Mouse (Mus musculus) midbrain, embryonic 15.5 days (tissue): ENCODE data around the gene Lcn2. TPM values are rescaled to one million over a fixed set of nuclear protein-coding genes. Genes with fewer than 3 reads are reported as not detected.

ENCODE experiments used
- ATAC-seq: fragments of 200-750 bp; cut with Nextera tagmentation; replicated peaks from 2 replicates; pipeline ENCODE4 v1.8.0; 2017; ENCODE audit warnings: moderate TSS enrichment
- H3K27ac ChIP-seq: fragments of 300-500 bp; sonication (generic); 2 replicates; pipeline ENCODE4 v1.5.1; 2015; ENCODE audit warnings: mild to moderate bottlenecking, inconsistent platforms
- H3K27me3 ChIP-seq: fragments of 300-500 bp; sonication (generic); replicated peaks from 2 replicates; pipeline ENCODE4 v1.6.1; 2015; ENCODE audit warnings: inconsistent platforms
- H3K36me3 ChIP-seq: fragments of 300-500 bp; sonication (generic); replicated peaks from 2 replicates; pipeline ENCODE4 v1.6.1; 2015; ENCODE audit warnings: inconsistent platforms
- H3K4me1 ChIP-seq: fragments of 300-500 bp; sonication (generic); 2 replicates; pipeline ENCODE4 v1.6.1; 2015; ENCODE audit warnings: inconsistent platforms
- H3K4me2 ChIP-seq: fragments of 300-500 bp; sonication (generic); 2 replicates; pipeline ENCODE4 v1.6.1; 2015; ENCODE audit warnings: inconsistent platforms, mild to moderate bottlenecking, moderate library complexity
- H3K4me3 ChIP-seq: fragments of 300-500 bp; sonication (generic); 2 replicates; pipeline ENCODE4 v1.5.1; 2015; ENCODE audit warnings: mild to moderate bottlenecking, inconsistent platforms
- H3K9ac ChIP-seq: fragments of 300-500 bp; sonication (generic); 2 replicates; pipeline ENCODE4 v1.6.1; 2015; ENCODE audit warnings: mild to moderate bottlenecking, inconsistent platforms
- H3K9me3 ChIP-seq: fragments of 300-500 bp; sonication (generic); 2 replicates; pipeline ENCODE4 v1.6.1; 2016; ENCODE audit warnings: inconsistent platforms
- WGBS: fragments of 180-500 bp; shearing (Covaris S2); methylation state at CpG from one replicate; pipeline ENCODE4 v1.1.7; 2015; ENCODE audit warnings: mixed read lengths; 5-methylcytosine and 5-hydroxymethylcytosine counted together
- polyA plus RNA-seq: library from polyadenylated mRNA; unstranded; fragments of >200 nt; fragmentation: Nextera tagmentation; extraction: Ambion mirVana; gene quantifications from 2 replicates; pipeline ENCODE4 v1.2.1, GENCODE M21; 2015

The Lcn2 gene
- polyA plus RNA-seq, 1 experiment from 2014 or later = 0.44 TPM

- no peaks in the 10 kb centered on the region for H3K27me3 ChIP-seq
- 4% methylated on average over 14 of the region's 14 CpGs for WGBS
- H3K9me3 ChIP-seq = no peaks in the 10 kb centered on the region
- peak overlapping the region; percentile 38 for H3K4me3 ChIP-seq
- peak overlapping the region; percentile 46 for H3K9ac ChIP-seq
- peak overlapping the region; percentile 77 for H3K27ac ChIP-seq
- peak overlapping the region; percentile 56 for H3K4me2 ChIP-seq
- ATAC-seq = peak; percentile 77
- H3K4me1 ChIP-seq = peaks cover 39% of the 10 kb centered on the region
- H3K36me3 ChIP-seq = peaks cover 23% of the 10 kb centered on the region
Measured at GRCm38 (mm10) chr2:32423481-32424331, 35.7 kb upstream of the Lcn2 start.

GRCm38 (mm10) chr2:32421851-32422251 lies 33.8 kb upstream of the Lcn2 start:
- ATAC-seq = no peak
- Histone ChIP-seq H3K27me3 (no peaks in the 10 kb centered on the region), H3K27ac (no peak overlapping the region), H3K9ac (no peak overlapping the region), H3K4me3 (no peak overlapping the region), H3K4me2 (no peak overlapping the region), H3K4me1 (peaks cover 24% of the 10 kb centered on the region), H3K36me3 (peaks cover 41% of the 10 kb centered on the region), H3K9me3 (no peaks in the 10 kb centered on the region)
- 94% methylated on average over 6 of the region's 6 CpGs for WGBS

GRCm38 (mm10) chr2:32420647-32421046 lies 32.6 kb upstream of the Lcn2 start:
- H3K4me3 ChIP-seq = no peak overlapping the region
- no peak overlapping the region for H3K27ac ChIP-seq
- H3K27me3 ChIP-seq = no peaks in the 10 kb centered on the region
- no peak for ATAC-seq
- no peak overlapping the region for H3K4me2 ChIP-seq
- H3K36me3 ChIP-seq = peaks cover 51% of the 10 kb centered on the region
- H3K9me3 ChIP-seq = no peaks in the 10 kb centered on the region
- 85% methylated on average over 6 of the region's 6 CpGs for WGBS
- H3K9ac ChIP-seq = no peak overlapping the region
- H3K4me1 ChIP-seq = peaks cover 24% of the 10 kb centered on the region

DNA sequence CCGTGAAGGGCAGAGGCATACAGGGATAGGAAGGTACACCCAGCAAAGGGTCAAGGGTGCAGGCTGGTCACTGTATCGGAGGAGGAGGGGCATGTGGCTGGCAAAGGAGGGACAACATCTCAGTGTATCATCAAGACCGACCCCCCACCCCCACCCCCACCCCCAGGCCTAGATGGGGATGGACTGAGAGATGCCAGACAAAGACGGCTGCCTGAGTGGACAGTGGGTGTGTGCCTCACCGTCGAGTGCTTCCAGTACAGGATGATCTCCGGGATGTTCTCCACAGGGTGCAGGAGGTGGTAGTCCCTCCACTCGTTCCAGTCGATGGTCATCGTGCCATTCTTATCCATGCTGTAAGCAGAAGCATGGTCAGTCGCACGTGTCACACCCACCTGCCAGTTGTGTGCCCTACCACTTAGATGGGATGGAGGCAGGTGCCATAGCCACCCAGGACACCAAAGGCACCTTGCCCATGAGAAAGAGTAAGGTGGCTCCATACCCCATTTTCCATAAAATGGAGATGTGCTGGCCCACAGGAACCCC lies 32.1 kb upstream of the Lcn2 start:
- Histone ChIP-seq H3K9me3 (no peaks in the 10 kb centered on the region), H3K9ac (no peak overlapping the region), H3K27me3 (no peaks in the 10 kb centered on the region), H3K27ac (no peak overlapping the region), H3K4me1 (peaks cover 24% of the 10 kb centered on the region), H3K36me3 (peaks cover 56% of the 10 kb centered on the region), H3K4me3 (no peak overlapping the region), H3K4me2 (no peak overlapping the region)
- WGBS = 91% methylated on average over 12 of the region's 12 CpGs
- no peak for ATAC-seq

DNA sequence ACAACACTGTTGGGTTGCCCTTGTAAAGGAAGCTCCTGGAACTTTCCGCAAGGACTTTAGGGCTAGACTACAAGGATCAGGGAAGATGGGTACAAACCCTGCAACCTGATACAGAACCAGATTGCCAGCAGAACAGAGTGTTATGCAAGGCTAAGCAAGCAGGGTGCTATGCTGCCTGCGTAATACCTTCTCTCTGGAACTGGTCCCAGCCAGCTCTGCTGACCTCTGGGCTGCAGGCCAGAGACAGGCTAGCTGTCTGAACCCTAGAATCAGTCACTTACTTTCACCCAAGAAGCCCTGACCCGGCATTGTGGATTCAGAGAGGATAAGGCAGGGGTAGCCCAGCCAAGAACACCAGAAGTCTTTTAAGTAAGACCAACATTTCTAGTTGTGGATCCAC lies 31.3 kb upstream of the Lcn2 start:
- Histone ChIP-seq H3K27ac (no peak overlapping the region), H3K27me3 (no peaks in the 10 kb centered on the region), H3K4me1 (peaks cover 17% of the 10 kb centered on the region), H3K9ac (no peak overlapping the region), H3K4me2 (no peak overlapping the region), H3K9me3 (no peaks in the 10 kb centered on the region), H3K36me3 (peaks cover 60% of the 10 kb centered on the region), H3K4me3 (no peak overlapping the region)
- WGBS = 95% methylated on average over 3 of the region's 3 CpGs
- no peak for ATAC-seq

DNA sequence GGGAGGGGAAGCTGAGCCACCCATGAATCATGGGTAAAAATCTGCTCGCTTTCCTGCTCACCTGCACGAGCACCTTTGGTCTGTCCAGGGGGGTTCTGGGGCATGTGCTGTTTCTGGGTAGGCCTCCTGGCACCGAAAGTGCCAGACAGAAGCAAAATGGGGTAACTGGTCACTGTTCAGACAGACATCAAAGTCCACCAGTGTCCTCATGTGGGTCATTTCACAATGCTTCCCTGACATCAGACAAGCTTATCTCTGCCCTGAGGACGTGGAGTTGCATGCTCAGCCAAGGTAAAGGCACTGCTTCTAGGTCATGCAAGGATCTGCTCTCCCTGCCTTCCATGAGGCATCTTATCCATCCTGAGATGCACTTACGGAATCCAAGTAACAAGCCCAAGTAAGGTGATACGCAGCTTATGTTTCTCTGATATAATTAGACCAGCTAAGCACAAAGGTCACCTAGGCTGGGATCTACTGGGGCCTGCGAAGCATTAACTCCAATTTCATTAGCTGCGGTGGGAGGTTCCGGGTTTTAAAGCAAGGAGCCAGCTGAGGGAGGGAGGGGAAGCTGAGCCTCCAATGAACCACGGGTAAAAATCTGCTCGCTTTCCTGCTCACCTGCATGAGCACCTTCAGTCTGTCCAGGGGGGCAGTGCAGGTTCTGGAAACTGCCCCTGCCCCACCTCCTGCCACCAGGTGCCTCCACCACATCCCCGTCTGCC lies 30.5 kb upstream of the Lcn2 start:
- Histone ChIP-seq H3K27me3 (no peaks in the 10 kb centered on the region), H3K9ac (no peak overlapping the region), H3K36me3 (peaks cover 63% of the 10 kb centered on the region), H3K4me3 (no peak overlapping the region), H3K4me1 (peaks cover 10% of the 10 kb centered on the region), H3K9me3 (no peaks in the 10 kb centered on the region), H3K4me2 (no peak overlapping the region), H3K27ac (no peak overlapping the region)
- ATAC-seq = no peak
- 89% methylated on average over 12 of the region's 12 CpGs for WGBS

- H3K27ac ChIP-seq = no peak overlapping the region
- no peaks in the 10 kb centered on the region for H3K9me3 ChIP-seq
- H3K9ac ChIP-seq = no peak overlapping the region
- H3K4me1 ChIP-seq = no peaks in the 10 kb centered on the region
- no peak for ATAC-seq
- no peak overlapping the region for H3K4me2 ChIP-seq
- H3K36me3 ChIP-seq = peaks cover 63% of the 10 kb centered on the region
- no peaks in the 10 kb centered on the region for H3K27me3 ChIP-seq
- H3K4me3 ChIP-seq = no peak overlapping the region
- WGBS = 94% methylated on average over 8 of the region's 8 CpGs
Measured at GRCm38 (mm10) chr2:32417486-32417885, 29.4 kb upstream of the Lcn2 start.

DNA sequence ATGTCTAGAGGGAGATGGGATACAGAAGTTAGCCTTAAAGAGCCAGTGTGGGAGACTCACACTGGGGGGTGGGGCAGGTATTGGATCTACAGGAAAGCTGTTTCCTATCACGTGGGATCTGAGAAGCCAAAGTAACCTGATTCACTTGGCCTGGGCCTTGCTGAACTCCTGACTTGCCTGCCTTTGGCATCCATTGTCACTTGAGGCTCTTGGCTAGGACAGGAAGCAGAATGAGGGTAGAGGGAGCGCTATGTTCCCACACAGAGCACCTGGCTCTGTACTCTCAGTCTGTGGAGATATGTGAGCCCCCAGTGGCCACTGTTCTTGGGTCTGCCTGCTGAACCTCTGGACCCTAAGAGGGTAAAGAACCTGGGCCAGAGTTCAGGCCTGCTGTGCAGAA lies 28.5 kb upstream of the Lcn2 start:
- H3K27me3 ChIP-seq = no peaks in the 10 kb centered on the region
- H3K9me3 ChIP-seq = no peaks in the 10 kb centered on the region
- H3K4me2 ChIP-seq = no peak overlapping the region
- H3K27ac ChIP-seq = no peak overlapping the region
- H3K9ac ChIP-seq = no peak overlapping the region
- 96% methylated on average over 2 of the region's 2 CpGs for WGBS
- H3K36me3 ChIP-seq = peaks cover 63% of the 10 kb centered on the region
- no peaks in the 10 kb centered on the region for H3K4me1 ChIP-seq
- H3K4me3 ChIP-seq = no peak overlapping the region
- no peak for ATAC-seq

DNA sequence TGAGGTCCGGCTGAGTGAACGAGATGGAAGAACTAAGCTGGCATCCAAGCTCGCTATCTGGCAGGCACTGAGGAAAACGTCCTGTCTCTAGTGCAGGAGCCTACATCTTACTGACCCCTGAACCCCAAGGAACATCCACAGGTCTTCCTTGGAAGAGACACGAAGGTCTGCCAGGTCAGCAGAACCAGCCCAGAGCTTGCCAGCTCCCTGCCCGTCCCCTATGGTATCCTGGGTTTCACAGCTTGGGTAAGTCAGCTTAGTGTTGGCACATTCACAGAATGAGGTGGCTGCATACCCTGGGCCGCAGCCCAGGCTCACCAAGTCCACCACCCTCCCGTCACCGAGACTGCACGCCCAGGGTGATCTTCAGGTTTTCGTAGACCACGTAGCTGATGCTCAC lies 27.7 kb upstream of the Lcn2 start:
- WGBS = 96% methylated on average over 12 of the region's 12 CpGs
- Histone ChIP-seq H3K27me3 (no peaks in the 10 kb centered on the region), H3K36me3 (peaks cover 60% of the 10 kb centered on the region), H3K4me1 (no peaks in the 10 kb centered on the region), H3K4me3 (no peak overlapping the region), H3K4me2 (no peak overlapping the region), H3K9me3 (no peaks in the 10 kb centered on the region), H3K9ac (no peak overlapping the region), H3K27ac (no peak overlapping the region)
- ATAC-seq = no peak

DNA sequence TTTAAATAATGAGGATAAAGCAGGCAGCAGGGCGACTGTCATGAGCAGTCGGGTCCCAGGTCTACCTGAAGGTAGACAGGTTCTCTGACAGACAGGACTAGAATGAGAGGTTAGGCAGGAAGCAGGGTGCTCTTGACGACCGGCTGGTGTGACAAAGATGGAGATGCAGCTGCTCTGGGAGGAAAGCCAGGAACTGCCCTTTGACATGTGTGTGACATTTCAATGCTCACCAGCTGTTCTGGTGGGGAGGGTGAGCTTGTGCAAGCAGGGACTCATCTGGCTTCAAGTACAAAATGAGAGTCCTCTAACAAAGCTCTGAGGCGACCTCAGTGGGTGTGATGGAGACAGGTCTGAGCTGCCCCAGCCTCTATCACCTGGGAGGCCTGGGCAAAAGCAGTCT lies 25.9 kb upstream of the Lcn2 start:
- Histone ChIP-seq H3K4me3 (no peak overlapping the region), H3K27ac (no peak overlapping the region), H3K4me2 (no peak overlapping the region), H3K36me3 (peaks cover 43% of the 10 kb centered on the region), H3K9me3 (no peaks in the 10 kb centered on the region), H3K4me1 (no peaks in the 10 kb centered on the region), H3K9ac (no peak overlapping the region), H3K27me3 (no peaks in the 10 kb centered on the region)
- 65% methylated on average over 5 of the region's 5 CpGs for WGBS
- ATAC-seq = no peak

DNA sequence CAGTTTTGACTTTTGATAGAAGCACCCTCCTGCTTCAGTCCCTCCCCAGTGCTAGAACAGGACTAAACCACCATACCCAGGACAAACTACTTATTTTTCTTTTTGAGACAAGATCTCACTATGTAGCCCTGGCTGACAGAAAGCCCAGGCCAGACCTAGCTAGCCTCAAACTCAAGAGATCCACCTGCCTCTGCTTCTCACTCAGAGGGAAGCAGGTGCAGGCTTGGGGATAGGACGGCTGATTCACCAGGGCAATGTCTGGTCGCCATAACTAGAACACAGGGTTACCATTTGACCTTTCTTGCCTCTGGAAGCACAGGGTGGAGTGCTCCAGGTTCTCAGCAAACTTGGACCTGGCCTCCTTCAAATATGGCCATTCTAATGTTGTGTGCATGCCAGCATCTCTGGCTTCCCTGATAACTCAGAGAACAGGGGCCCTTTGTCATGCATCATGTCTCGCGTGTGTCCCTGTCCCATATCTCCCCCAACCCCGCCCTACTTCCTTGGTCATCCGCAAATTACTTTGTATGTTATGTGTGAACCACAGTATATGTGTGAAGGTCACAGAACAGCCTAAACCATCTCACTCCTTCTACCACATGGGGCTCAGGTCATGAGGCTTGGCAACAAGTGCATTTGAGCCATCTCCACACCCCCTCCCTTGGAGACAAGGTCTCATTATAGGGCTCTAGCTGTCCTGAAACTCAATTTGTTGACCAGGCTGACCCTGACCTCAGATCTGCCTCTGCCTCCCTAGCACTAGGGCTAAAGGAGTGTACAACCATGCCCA lies 24.9 kb upstream of the Lcn2 start:
- 91% methylated on average over 6 of the region's 6 CpGs for WGBS
- no peak overlapping the region for H3K9ac ChIP-seq
- ATAC-seq = no peak

DNA sequence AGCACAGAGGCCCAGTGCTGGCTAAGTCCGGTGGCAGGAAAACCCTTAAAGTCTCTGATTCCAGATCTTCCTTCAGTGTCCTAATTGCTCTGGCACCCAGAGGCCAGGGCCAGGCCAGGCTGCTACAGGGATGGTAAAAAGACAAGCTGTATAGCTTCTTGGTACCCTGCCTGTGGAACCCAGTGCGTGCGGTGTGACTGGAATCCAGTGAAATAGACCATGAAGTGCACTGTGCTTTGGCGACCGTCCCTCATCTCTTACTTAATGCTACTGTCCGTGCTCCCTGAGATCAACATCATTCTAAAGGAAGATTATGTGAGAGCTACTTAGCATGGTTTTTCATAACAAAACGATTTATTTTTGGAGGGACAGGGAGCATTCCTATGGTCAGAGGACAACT lies 23.4 kb upstream of the Lcn2 start:
- no peak overlapping the region for H3K9ac ChIP-seq
- H3K4me3 ChIP-seq = no peak overlapping the region
- H3K4me1 ChIP-seq = no peaks in the 10 kb centered on the region
- H3K27me3 ChIP-seq = no peaks in the 10 kb centered on the region
- ATAC-seq = no peak
- H3K27ac ChIP-seq = no peak overlapping the region
- 85% methylated on average over 7 of the region's 7 CpGs for WGBS
- no peak overlapping the region for H3K4me2 ChIP-seq
- peaks cover 20% of the 10 kb centered on the region for H3K36me3 ChIP-seq
- no peaks in the 10 kb centered on the region for H3K9me3 ChIP-seq

More for the DNA sequence above, 24.9 kb upstream of the Lcn2 start:
- Histone ChIP-seq H3K9me3 (no peaks in the 10 kb centered on the region), H3K36me3 (peaks cover 34% of the 10 kb centered on the region), H3K27me3 (no peaks in the 10 kb centered on the region), H3K27ac (no peak overlapping the region), H3K4me1 (no peaks in the 10 kb centered on the region), H3K4me3 (no peak overlapping the region), H3K4me2 (no peak overlapping the region)
